Mouse (Mus musculus) urinary bladder, postnatal 0 days (tissue): Measurements from ENCODE around the gene C1qtnf6. TPM values are rescaled to one million over a fixed set of nuclear protein-coding genes. Genes with fewer than 3 reads are reported as not detected.

Experiments used
- polyA plus RNA-seq: library from polyadenylated mRNA; unstranded; fragments of >200 nt; fragmentation: Nextera tagmentation; extraction: Ambion mirVana; gene quantifications from 2 replicates; pipeline ENCODE4 v1.2.1, GENCODE M21; 2015

Gene C1qtnf6
- 44.3 and 44.5 TPM in 2 replicates for polyA plus RNA-seq

GRCm38 (mm10) chr15:78530671-78531450 is at the start of gene C1qtnf6:
Gene C1qtnf6 (minus strand): TSS chr15:78531416.

GRCm38 (mm10) chr15:78572658-78573397 is 41.6 kb upstream of the C1qtnf6 start, which contains the start of gene Rac2:
Gene Rac2 (minus strand): TSS chr15:78572783.

GRCm38 (mm10) chr15:78544561-78545001 is 13.4 kb upstream of the C1qtnf6 start, which contains the start of gene Sstr3:
Gene Sstr3 (minus strand): TSS chr15:78544685.

DNA sequence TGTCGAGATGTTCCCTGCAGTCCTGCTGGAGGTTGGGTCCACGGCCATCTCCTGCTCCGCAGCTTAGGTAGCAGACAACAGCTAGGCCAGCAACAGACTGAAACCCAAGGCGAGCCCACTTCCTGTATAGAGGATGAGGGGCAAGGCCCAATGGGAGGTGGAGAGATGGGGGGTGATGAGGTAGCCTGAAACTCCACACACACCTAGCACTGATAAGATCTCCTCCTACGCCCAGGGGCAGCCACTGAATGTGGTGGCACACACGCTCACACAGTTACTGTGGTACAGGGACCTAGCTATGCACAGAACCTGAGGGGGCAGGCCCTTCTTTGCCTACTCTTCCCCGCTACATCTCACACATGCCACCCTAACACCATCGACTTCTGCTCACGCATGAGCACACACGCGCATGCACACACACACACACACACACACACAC is 36.2 kb downstream of the C1qtnf6 start, which contains the start of gene Il2rb:
Gene Il2rb (minus strand): TSS at position 304 of the 439 bp plus-strand sequence.

Other genes starting within 250 kb of the C1qtnf6 start
- 0.65 and 1.4 TPM in 2 replicates for gene Csf2rb2, start 225.7 kb downstream of the C1qtnf6 start, polyA plus RNA-seq
- 2.3 and 4.9 TPM in 2 replicates for gene Csf2rb, start 205.7 kb downstream of the C1qtnf6 start, polyA plus RNA-seq
- not detected in 2 replicates for gene Tex33, start 135.5 kb downstream of the C1qtnf6 start, polyA plus RNA-seq
- 17.1 and 22.4 TPM in 2 replicates for gene Tst, start 125.5 kb downstream of the C1qtnf6 start, polyA plus RNA-seq
- 2.5 and 3.0 TPM in 2 replicates for gene Mpst, start 125.0 kb downstream of the C1qtnf6 start, polyA plus RNA-seq
- 61.5 and 64.3 TPM in 2 replicates for gene Kctd17, start 102.9 kb downstream of the C1qtnf6 start, polyA plus RNA-seq
- gene Tmprss6, start 62.8 kb downstream of the C1qtnf6 start, polyA plus RNA-seq, result 0.19 and 0.47 TPM in 2 replicates
- gene Il2rb, start 36.1 kb downstream of the C1qtnf6 start, polyA plus RNA-seq, result 0.20 and 0.24 TPM in 2 replicates
- not detected in 2 replicates for gene Sstr3, start 13.3 kb upstream of the C1qtnf6 start, polyA plus RNA-seq
- 7.9 and 29.7 TPM in 2 replicates for gene Rac2, start 41.4 kb upstream of the C1qtnf6 start, polyA plus RNA-seq
- gene Cyth4, start 65.6 kb upstream of the C1qtnf6 start, polyA plus RNA-seq, result 7.8 and 19.8 TPM in 2 replicates
- not detected in 2 replicates for gene Elfn2, start 187.4 kb upstream of the C1qtnf6 start, polyA plus RNA-seq
- 5.4 and 6.4 TPM in 2 replicates for gene Mfng, start 242.1 kb upstream of the C1qtnf6 start, polyA plus RNA-seq